Mouse (Mus musculus) small intestine, adult 2 months (tissue): ENCODE measurements around the gene Tle3. TPM values are rescaled to one million over a fixed set of nuclear protein-coding genes. Genes with fewer than 3 reads are reported as not detected.
A peak's percentile ranks its signal among the peaks of the same experiment; 100 is the strongest.

Experiments used
- H3K27ac ChIP-seq: fragments of 200-500 bp; 2 replicates; pipeline ENCODE4 v1.5.1; 2012; ENCODE audit warnings: low read depth, low read length, control low read depth, inconsistent platforms; ENCODE audit not compliant: insufficient read depth
- H3K27me3 ChIP-seq: fragments of 200-500 bp; 2 replicates; pipeline ENCODE4 v1.6.1; 2012; ENCODE audit warnings: mild to moderate bottlenecking, moderate library complexity, low read length, inconsistent platforms; ENCODE audit not compliant: control insufficient read depth, insufficient read depth
- H3K36me3 ChIP-seq: fragments of 200-500 bp; 2 replicates; pipeline ENCODE4 v1.6.1; 2012; ENCODE audit warnings: mild to moderate bottlenecking, low read length, control low read depth, inconsistent platforms; ENCODE audit not compliant: control insufficient read depth, insufficient read depth
- H3K4me1 ChIP-seq: fragments of 200-500 bp; 2 replicates; pipeline ENCODE4 v1.6.1; 2012; ENCODE audit warnings: low read length, inconsistent platforms, mixed read lengths; ENCODE audit not compliant: control insufficient read depth, insufficient read depth, insufficient read length
- H3K4me3 ChIP-seq: fragments of 200-500 bp; 2 replicates; pipeline ENCODE4 v1.5.1; 2012; ENCODE audit warnings: low read depth, mild to moderate bottlenecking, control low read depth, inconsistent platforms, low read length, moderate library complexity
- CTCF ChIP-seq: fragments of 200-500 bp; IDR thresholded peaks from 2 replicates; pipeline ENCODE4 v1.5.1; 2012; ENCODE audit warnings: low read depth, mild to moderate bottlenecking, control low read depth, inconsistent platforms, low read length, moderate library complexity, mixed read lengths; ENCODE audit not compliant: insufficient replicate concordance, insufficient read length; ENCODE audit errors: extremely low read depth
- POLR2A ChIP-seq: fragments of 200-500 bp; IDR thresholded peaks from 2 replicates; pipeline ENCODE4 v1.6.1; 2012; ENCODE audit warnings: low read depth, mild to moderate bottlenecking, control low read depth, inconsistent platforms, low read length, moderate library complexity
- WGBS: fragments of 180-500 bp; shearing (Covaris S2); methylation state at CpG from one replicate; pipeline ENCODE4 v1.1.7; 2018; 5-methylcytosine and 5-hydroxymethylcytosine counted together
- polyA plus RNA-seq: library from polyadenylated mRNA; depleted of rRNA; stranded (reverse); fragments of >200 nt; gene quantifications from 2 replicates; pipeline ENCODE4 v1.2.3, GENCODE M21; 2012

Gene Tle3
- polyA plus RNA-seq, 1 experiment: 136 TPM

DNA sequence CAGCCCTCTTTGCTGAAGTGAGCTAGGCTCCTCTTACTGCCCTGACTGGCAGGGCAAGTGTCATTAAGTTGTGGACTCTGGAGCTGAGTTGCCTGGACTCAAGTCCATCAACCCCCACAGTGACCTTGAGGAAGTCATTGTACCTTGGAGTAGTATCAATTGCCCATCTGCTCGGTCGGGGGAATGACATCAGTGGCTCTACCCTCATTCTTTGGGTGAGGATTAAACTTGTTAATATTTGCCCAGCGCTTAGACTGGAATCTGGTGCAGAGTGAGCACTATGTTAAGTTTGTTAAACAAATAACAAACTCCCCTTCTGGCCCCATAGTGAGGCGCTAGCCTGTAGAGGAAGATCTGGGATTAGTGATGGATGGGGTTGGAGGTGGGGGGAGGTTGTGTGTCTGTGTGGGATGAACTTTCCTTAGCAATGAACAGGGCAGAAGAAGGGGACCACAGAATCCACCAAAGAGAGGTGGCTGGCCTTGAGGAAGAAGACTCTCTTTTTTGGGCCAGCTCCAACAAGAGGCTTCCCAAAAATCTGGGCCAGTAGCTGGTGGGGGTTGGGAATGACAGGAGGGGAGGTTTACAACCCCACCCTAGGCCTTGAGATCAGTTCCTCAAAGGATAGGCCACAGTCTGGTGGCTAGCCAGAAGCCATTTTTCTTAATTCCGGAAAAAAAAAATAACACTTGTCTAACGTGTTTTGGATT lies 4.2 kb upstream of the Tle3 start:
- Histone ChIP-seq H3K4me3 (no peak overlapping the region), H3K4me1 (peaks cover 38% of the 10 kb centered on the region), H3K36me3 (no peaks in the 10 kb centered on the region), H3K27ac (peak overlapping the region; percentile 45; the same call in 1 of the 2 replicates), H3K27me3 (no peaks in the 10 kb centered on the region)
- WGBS: 15% methylated on average over 6 of the region's 6 CpGs
- no peak for TF ChIP-seq POLR2A
- TF ChIP-seq CTCF: no peak

DNA sequence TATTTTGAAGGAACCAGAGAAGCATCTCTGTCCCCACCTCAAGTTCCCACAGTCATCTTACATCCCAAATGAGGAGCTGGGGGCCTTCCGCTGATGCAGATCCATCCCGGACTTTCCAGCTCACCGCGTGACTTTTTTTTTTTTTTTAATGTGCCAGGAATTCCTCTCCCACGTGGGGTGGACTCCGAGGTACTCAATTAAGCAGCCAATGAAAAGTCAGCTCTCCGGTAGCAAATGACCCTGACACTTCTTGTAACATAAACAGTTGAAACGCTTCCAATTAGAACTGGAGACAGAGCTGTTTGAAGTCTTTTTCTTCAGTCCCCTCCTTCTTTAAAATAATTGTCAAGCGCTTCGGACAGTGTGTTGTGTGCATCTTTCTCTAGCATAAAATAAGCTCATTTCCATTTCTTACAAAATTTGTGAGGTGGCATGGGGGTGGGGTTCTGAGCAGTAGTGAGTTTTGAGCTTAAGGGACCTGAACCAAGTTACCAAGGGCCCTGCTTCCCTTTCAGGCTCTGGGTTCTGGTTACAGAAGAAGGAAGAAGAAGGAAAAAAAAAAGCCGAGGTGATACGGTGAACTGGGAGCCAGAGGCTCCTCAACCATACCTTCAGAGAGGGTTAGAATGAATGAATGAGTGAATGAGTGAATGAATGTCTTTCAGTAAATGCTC lies 3.5 kb upstream of the Tle3 start:
- H3K27me3 ChIP-seq: no peaks in the 10 kb centered on the region
- no peaks in the 10 kb centered on the region for H3K36me3 ChIP-seq
- TF ChIP-seq POLR2A (no peak), CTCF (no peak)
- 3% methylated on average over 12 of the region's 12 CpGs for WGBS
- peak overlapping the region; percentile 45; the same call in 1 of the 2 replicates for H3K27ac ChIP-seq
- no peak overlapping the region for H3K4me3 ChIP-seq
- H3K4me1 ChIP-seq: peaks cover 38% of the 10 kb centered on the region

DNA sequence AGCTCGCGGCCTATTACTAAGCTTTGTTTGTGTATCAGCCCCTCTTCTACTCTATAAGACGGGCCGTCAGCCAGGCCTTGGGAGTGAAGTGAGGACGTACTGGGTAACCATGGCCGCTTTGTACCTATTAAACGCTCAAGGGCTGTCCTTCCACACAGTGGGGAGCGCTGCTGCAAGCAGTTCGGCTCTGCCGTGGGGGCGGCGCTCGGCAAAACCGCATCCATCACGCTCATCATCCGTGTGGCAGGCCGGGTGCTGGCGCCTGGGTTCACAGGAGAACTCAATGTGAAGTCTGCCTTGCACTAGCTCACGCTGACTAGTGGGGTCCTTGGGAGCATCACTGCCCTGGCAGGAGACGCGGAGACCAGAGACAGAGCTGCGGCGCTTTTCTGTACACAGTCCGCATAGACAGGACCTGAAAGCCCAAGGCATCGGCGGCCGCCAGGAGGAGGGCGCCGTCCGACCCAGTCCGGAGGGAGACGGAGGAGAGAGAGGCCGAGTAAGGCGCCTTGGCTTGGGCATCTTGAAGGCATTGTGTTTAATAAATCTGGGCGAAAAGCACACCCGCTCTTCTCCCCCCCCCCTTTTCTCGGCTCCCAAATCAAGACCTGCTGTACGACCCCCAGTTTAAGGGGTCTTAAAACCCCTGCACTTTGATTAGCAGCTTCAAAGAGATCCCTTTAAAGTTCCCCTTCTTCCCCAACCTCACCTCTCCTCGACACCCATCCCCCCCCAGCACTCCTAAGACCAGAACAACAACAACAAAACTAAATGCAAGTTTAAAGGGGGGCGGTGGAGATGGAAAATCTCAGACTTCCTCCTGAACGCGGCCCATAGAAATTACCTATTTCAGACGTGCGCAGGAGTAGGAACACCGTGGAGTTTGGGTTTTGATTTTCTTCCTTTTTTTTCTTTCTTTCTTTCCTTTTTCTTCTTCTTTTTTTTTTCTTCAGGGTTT lies 2.6 kb upstream of the Tle3 start:
- under 1% methylated on average over 45 of the region's 45 CpGs for WGBS
- Histone ChIP-seq H3K27ac (peak overlapping the region; percentile 6; the same call in 1 of the 2 replicates), H3K4me3 (peak overlapping the region; percentile 44), H3K36me3 (no peaks in the 10 kb centered on the region), H3K27me3 (no peaks in the 10 kb centered on the region), H3K4me1 (peaks cover 38% of the 10 kb centered on the region)
- TF ChIP-seq POLR2A (no peak), CTCF (no peak)

DNA sequence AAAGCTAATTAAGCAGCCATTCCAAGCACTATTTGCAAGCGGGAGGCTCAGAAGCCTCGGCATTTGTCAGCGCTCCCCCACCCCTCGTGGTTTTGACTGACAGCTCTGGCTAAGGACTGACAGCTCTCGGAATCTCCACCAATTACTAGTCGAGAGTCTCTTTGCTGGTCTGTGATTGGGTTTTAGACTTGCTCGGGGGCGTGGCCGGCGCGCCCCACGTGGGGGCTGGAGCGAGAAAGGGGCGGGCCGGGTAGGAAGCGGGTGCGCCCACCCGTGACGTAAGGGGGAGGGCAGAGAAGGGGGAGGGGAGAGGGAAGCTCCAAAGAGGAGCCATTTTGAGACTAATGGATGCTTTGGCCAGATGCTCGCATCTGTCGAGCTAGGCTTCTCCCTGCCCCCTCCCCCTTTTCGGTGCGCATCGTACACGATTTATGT lies 1.7 kb upstream of the Tle3 start:
- peak overlapping the region; percentile 70 for H3K4me3 ChIP-seq
- 1% methylated on average over 25 of the region's 25 CpGs for WGBS
- peaks cover 38% of the 10 kb centered on the region for H3K4me1 ChIP-seq

DNA sequence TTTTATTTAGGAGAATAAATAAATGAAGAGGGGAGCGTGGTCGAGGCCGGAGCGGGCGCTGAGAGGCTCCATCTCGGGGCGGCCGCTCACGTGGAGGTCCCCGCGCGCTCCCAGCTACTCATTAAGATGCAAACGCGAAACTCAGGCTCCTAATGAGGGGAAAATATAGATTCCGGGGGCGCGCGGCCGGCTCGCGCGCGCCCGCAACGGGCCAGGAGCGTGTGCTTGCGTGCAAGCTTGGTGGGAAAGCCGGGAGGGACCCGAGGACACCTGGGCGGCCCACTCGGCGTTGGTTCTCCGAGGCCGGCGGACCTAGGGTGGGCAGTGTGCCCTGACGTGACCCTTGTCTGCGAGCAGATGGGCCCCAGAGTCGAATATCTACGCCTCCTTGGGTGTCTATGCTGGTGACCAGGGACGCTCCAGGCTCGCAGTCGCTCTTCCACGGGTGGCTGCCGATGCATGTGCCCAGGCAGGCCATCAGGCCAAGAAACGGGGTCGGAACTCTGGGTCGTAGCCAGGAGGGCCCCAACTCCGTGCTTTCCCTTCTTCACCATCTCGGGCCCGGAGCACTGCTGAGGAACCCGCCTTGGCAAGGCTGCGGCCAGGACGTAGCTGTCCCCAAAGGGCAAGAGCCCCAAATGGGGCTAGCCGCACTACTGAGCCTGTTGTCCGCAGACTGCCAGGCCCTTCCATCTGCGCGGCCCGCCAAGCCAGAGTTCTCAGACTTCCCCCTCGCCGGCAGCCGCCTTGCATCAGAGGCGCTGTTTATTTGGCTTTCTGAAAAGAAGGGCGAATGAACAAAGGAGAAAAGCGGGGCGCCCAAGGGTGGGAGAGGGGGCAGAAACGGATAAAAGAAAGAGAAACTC lies 1.0 kb upstream of the Tle3 start:
- Histone ChIP-seq H3K27ac (peak overlapping the region; percentile 88), H3K27me3 (no peaks in the 10 kb centered on the region), H3K4me1 (peaks cover 41% of the 10 kb centered on the region), H3K36me3 (no peaks in the 10 kb centered on the region), H3K4me3 (peak overlapping the region; percentile 70)
- peak; percentile 3; the same call in 1 of the 2 replicates for TF ChIP-seq CTCF
- TF ChIP-seq POLR2A: peak; percentile 47; the same call in 1 of the 2 replicates
- under 1% methylated on average over 66 of the region's 66 CpGs for WGBS

More for the DNA sequence above, 1.7 kb upstream of the Tle3 start:
- H3K27me3 ChIP-seq: no peaks in the 10 kb centered on the region
- TF ChIP-seq POLR2A (no peak; the same call in 1 of the 2 replicates), CTCF (no peak)
- H3K36me3 ChIP-seq: no peaks in the 10 kb centered on the region
- peak overlapping the region; percentile 88 for H3K27ac ChIP-seq

DNA sequence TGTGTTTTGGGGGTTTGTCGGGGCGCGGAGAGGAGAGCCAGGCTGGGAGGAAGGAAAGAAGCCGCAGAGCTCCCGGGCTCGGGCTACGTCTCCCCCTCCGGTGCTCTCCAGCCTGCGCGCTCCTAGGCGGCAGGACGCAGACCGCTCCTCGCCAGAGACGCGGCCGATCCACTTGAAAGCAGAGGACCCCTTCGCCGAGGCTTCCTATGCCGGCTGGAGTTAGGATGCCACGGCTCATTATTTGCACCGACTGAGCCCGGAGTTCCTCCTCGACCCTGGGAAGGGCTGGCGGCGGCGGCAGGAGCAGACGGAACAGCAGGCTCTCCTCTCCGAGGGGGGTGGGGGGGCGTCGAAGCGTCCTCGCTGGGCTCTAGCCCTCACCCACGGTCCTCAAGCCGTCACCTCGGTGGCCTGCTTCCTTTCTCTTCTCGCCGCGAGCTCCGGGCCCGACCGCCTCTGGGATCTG lies 377 bp downstream of the Tle3 start:
- H3K27ac ChIP-seq: peak overlapping the region; percentile 86
- 0 out of 2 replicates have a peak, but pooled peaks cover 1% of the 10 kb centered on the region for H3K36me3 ChIP-seq
- peaks cover 36% of the 10 kb centered on the region for H3K4me1 ChIP-seq
- no peak for TF ChIP-seq POLR2A
- TF ChIP-seq CTCF: no peak
- under 1% methylated on average over 42 of the region's 42 CpGs for WGBS
- no peaks in the 10 kb centered on the region for H3K27me3 ChIP-seq
- peak overlapping the region; percentile 98 for H3K4me3 ChIP-seq
